7 mouse cellular contexts compared by ENCODE assay signal in genomic region chr13:55327633-55328032, GRCm38 (mm10). TPM values are rescaled to one million over a fixed set of nuclear protein-coding genes. Genes with fewer than 3 reads are reported as not detected.
DNase-seq lines count a peak whose midpoint lies in the region; ATAC-seq lines count a peak whose summit lies in the region.

No protein-coding gene starts in this region.

- peak overlapping the region; percentile 63 for H3K4me2 ChIP-seq in intestine, embryonic 14.5 days (ENCODE audit: low read length)

- H3K36me3 ChIP-seq in intestine, embryonic 14.5 days (ENCODE audit: control insufficient read depth, insufficient read depth, low read length), result peaks cover 32% of the 10 kb centered on the region
- peaks cover 45% of the 10 kb centered on the region for H3K36me3 ChIP-seq in midbrain, embryonic 10.5 days

- peak; percentile 80 to 82 for DNase-seq in adrenal gland, adult 18-20 months (ENCODE audit: low spot score in 2 of 2)
- DNase-seq in embryo, embryonic 11 days, result peak; percentile 81
- DNase-seq in gastrocnemius, postnatal 25 days, result peak; percentile 81
- DNase-seq in intestine, embryonic 14.5 days (ENCODE audit: low spot score), result peak; percentile 85
- DNase-seq in left cerebral cortex, postnatal 14 days (ENCODE audit: low spot score in 2 of 2), result peak; percentile 92 to 98
- DNase-seq in midbrain, embryonic 10.5 days (ENCODE audit: low spot score), result peak; percentile 81
- DNase-seq in right cerebral cortex, postnatal 4 days, result peak; percentile 77

- no peak overlapping the region for H3K4me3 ChIP-seq in intestine, embryonic 14.5 days (ENCODE audit: low read depth, low read length)
- H3K4me3 ChIP-seq in midbrain, embryonic 10.5 days, result peak overlapping the region; percentile 77; the same call in 1 of the 2 replicates

- no peaks in the 10 kb centered on the region for H3K27me3 ChIP-seq in intestine, embryonic 14.5 days (replicated peaks; ENCODE audit: control insufficient read depth, insufficient read depth, low read length)
- peaks cover 25% of the 10 kb centered on the region for H3K27me3 ChIP-seq in midbrain, embryonic 10.5 days (ENCODE audit: low read depth, poor library complexity, severe bottlenecking)

- no peak overlapping the region for H3K27ac ChIP-seq in intestine, embryonic 14.5 days (ENCODE audit: low read depth)
- no peak overlapping the region for H3K27ac ChIP-seq in midbrain, embryonic 10.5 days (replicated peaks)

- 49% methylated on average over 8 of the region's 8 CpGs for WGBS in intestine, embryonic 14.5 days
- WGBS in midbrain, embryonic 10.5 days, result 47% methylated on average over 8 of the region's 8 CpGs

- ATAC-seq in intestine, embryonic 14.5 days (replicated peaks; ENCODE audit: low FRiP score, low TSS enrichment, low read depth), result no peak

- no peak overlapping the region for H3K9ac ChIP-seq in intestine, embryonic 14.5 days (ENCODE audit: low read length)

- no peaks in the 10 kb centered on the region for H3K9me3 ChIP-seq in intestine, embryonic 14.5 days (ENCODE audit: control insufficient read depth, low read length)
- no peaks in the 10 kb centered on the region for H3K9me3 ChIP-seq in midbrain, embryonic 10.5 days (replicated peaks)

- intact Hi-C loops in left cerebral cortex, postnatal 14 days (cut with DNase I), result no loop called here

- peaks cover 37% of the 10 kb centered on the region for H3K4me1 ChIP-seq in intestine, embryonic 14.5 days (replicated peaks; ENCODE audit: control insufficient read depth, insufficient read depth, low read length)
- H3K4me1 ChIP-seq in midbrain, embryonic 10.5 days, result peaks cover 61% of the 10 kb centered on the region

RNA-seq across cellular contexts. Expression of gene Mxd3, which starts 2.0 kb away (rescaled TPM):
- under 1 TPM; 0.46 to 0.58 TPM for total RNA-seq in adrenal gland, adult 18-20 months (2021)
- total RNA-seq in gastrocnemius, postnatal 25 days (2021), result 1 to 10 TPM in 1 of 2 experiments, under 1 TPM in 1; 0.72 to 1.5 TPM
- polyA plus RNA-seq in intestine, embryonic 14.5 days (2014; fragmentation: Nextera tagmentation; extraction: Ambion mirVana), result 30.1 and 30.2 TPM in 2 replicates
- 1 to 10 TPM; 1.2 to 1.6 TPM for total RNA-seq in left cerebral cortex, postnatal 14 days (2021)
- 24.2 and 28.1 TPM in 2 replicates for polyA plus RNA-seq in midbrain, embryonic 10.5 days (2016; fragmentation: Nextera tagmentation; extraction: Ambion mirVana)

RNA-seq across cellular contexts. Expression of gene Rab24, which starts 5.9 kb away (rescaled TPM):
- total RNA-seq in adrenal gland, adult 18-20 months (2021), result 10 to 100 TPM; 52.3 to 52.7 TPM
- 10 to 100 TPM; 29.0 to 30.2 TPM for total RNA-seq in gastrocnemius, postnatal 25 days (2021)
- polyA plus RNA-seq in intestine, embryonic 14.5 days (2014; fragmentation: Nextera tagmentation; extraction: Ambion mirVana), result 82.6 and 86.0 TPM in 2 replicates
- total RNA-seq in left cerebral cortex, postnatal 14 days (2021), result 10 to 100 TPM; 73.7 to 74.0 TPM
- polyA plus RNA-seq in midbrain, embryonic 10.5 days (2016; fragmentation: Nextera tagmentation; extraction: Ambion mirVana), result 72.7 and 82.3 TPM in 2 replicates

RNA-seq across cellular contexts. Expression of gene Prelid1, which starts 7.3 kb away (rescaled TPM):
- total RNA-seq in adrenal gland, adult 18-20 months (2021), result 100 to 1,000 TPM; 132 to 143 TPM
- 10 to 100 TPM; 23.9 to 30.5 TPM for total RNA-seq in gastrocnemius, postnatal 25 days (2021)
- polyA plus RNA-seq in intestine, embryonic 14.5 days (2014; fragmentation: Nextera tagmentation; extraction: Ambion mirVana), result 586 and 598 TPM in 2 replicates
- total RNA-seq in left cerebral cortex, postnatal 14 days (2021), result 100 to 1,000 TPM; 161 to 168 TPM
- 494 and 539 TPM in 2 replicates for polyA plus RNA-seq in midbrain, embryonic 10.5 days (2016; fragmentation: Nextera tagmentation; extraction: Ambion mirVana)

RNA-seq across cellular contexts. Expression of gene Lman2, which starts 35.0 kb away (rescaled TPM):
- total RNA-seq in adrenal gland, adult 18-20 months (2021), result 100 to 1,000 TPM; 113 to 121 TPM
- 10 to 100 TPM; 35.1 to 35.7 TPM for total RNA-seq in gastrocnemius, postnatal 25 days (2021)
- polyA plus RNA-seq in intestine, embryonic 14.5 days (2014; fragmentation: Nextera tagmentation; extraction: Ambion mirVana), result 99.9 and 104 TPM in 2 replicates
- total RNA-seq in left cerebral cortex, postnatal 14 days (2021), result 10 to 100 TPM; 47.5 to 51.0 TPM
- 105 and 107 TPM in 2 replicates for polyA plus RNA-seq in midbrain, embryonic 10.5 days (2016; fragmentation: Nextera tagmentation; extraction: Ambion mirVana)

RNA-seq across cellular contexts. Expression of gene Rgs14, which starts 41.9 kb away (rescaled TPM):
- under 1 TPM; 0.76 to 0.96 TPM for total RNA-seq in adrenal gland, adult 18-20 months (2021)
- total RNA-seq in gastrocnemius, postnatal 25 days (2021), result under 1 TPM; 0.15 to 0.35 TPM
- polyA plus RNA-seq in intestine, embryonic 14.5 days (2014; fragmentation: Nextera tagmentation; extraction: Ambion mirVana), result 0.63 and 1.0 TPM in 2 replicates
- 10 to 100 TPM; 33.3 to 35.4 TPM for total RNA-seq in left cerebral cortex, postnatal 14 days (2021)
- 0.41 and 0.52 TPM in 2 replicates for polyA plus RNA-seq in midbrain, embryonic 10.5 days (2016; fragmentation: Nextera tagmentation; extraction: Ambion mirVana)

Comparison
In these comparisons a context has a peak if more than half of its experiments do, and no peak if none do; other contexts are left out.
1. RNA of gene Prelid1, which starts 7.3 kb away (total RNA-seq): 161 to 168 TPM in left cerebral cortex, postnatal 14 days and 132 to 143 TPM in adrenal gland, adult 18-20 months; 23.9 to 30.5 TPM in gastrocnemius, postnatal 25 days; every median in the first group is over 4 times any median in the second.
2. Peak in every context shown above with its lines, with median percentiles within 50 percentile points of each other: DNase-seq.